Mouse (Mus musculus) left cerebral cortex, postnatal 25 days (tissue): ENCODE results near the gene Rev1. TPM values are rescaled to one million over a fixed set of nuclear protein-coding genes. Genes with fewer than 3 reads are reported as not detected.
"Not testable (repeated sequence)": the region's sequence is repeated elsewhere in the genome, so short reads cannot be mapped to it uniquely, and the experiment has no call there.

Experiments
- DNase-seq, 2 experiments: peaks; one replicate each; pipeline ENCODE4 v3.0.0; 2022; ENCODE audit warnings: low spot score in 2 of 2, mixed read lengths in 1 of 2
- intact Hi-C: fragments of 180-260 bp; cut with DNase I; formaldehyde crosslinking; loops from one replicate; pipeline ENCODE4 v1.15.1; 2025
- total RNA-seq, 2 experiments: library from RNA; stranded (reverse); gene quantifications; 2 replicates each; pipeline ENCODE4 v1.2.3; 2021

Gene Rev1
- total RNA-seq, 2 experiments from 2014 or later, result 29.3 to 36.7 TPM

GRCm38 (mm10) chr1:38081316-38081715 is 48.3 kb downstream of the Rev1 start:
- DNase-seq, result no peak
- intact Hi-C loops, result no loop called here

- intact Hi-C loops, result no loop called here
- peak in 1 of 2 experiments; percentile 49 for DNase-seq
Measured at GRCm38 (mm10) chr1:38071326-38071725, 58.3 kb downstream of the Rev1 start.

GRCm38 (mm10) chr1:38067276-38067675 is 62.3 kb downstream of the Rev1 start:
- DNase-seq, result no peak
- intact Hi-C loops, result no loop called here

- intact Hi-C loops, DNase-seq: not testable (repeated sequence)
Measured at GRCm38 (mm10) chr1:38062156-38062555, 67.4 kb downstream of the Rev1 start.

GRCm38 (mm10) chr1:38058417-38058816 is 71.2 kb downstream of the Rev1 start:
- DNase-seq, result no peak
- intact Hi-C loops, result no loop called here

- intact Hi-C loops, result no loop called here
- no peak for DNase-seq
Measured at GRCm38 (mm10) chr1:38055176-38055575, 74.4 kb downstream of the Rev1 start.

GRCm38 (mm10) chr1:38049562-38049961 is 80.0 kb downstream of the Rev1 start:
- no peak for DNase-seq
- intact Hi-C loops, result no loop called here

- intact Hi-C loops, result no loop called here
Measured at GRCm38 (mm10) chr1:38048121-38048520, 81.5 kb downstream of the Rev1 start.

GRCm38 (mm10) chr1:38038898-38039297 is 90.7 kb downstream of the Rev1 start:
- DNase-seq, result no peak
- intact Hi-C loops, result no loop called here

More at GRCm38 (mm10) chr1:38048121-38048520, 81.5 kb downstream of the Rev1 start:
- DNase-seq, result no peak

GRCm38 (mm10) chr1:38037375-38037774 is 92.2 kb downstream of the Rev1 start:
- no peak for DNase-seq
- intact Hi-C loops, result no loop called here

- intact Hi-C loops, result no loop called here
- no peak for DNase-seq
Measured at GRCm38 (mm10) chr1:38035521-38035920, 94.1 kb downstream of the Rev1 start.

GRCm38 (mm10) chr1:38031391-38031790 is 98.2 kb downstream of the Rev1 start:
- no peak for DNase-seq
- intact Hi-C loops, result no loop called here

- no peak for DNase-seq
- intact Hi-C loops, result no loop called here
Measured at GRCm38 (mm10) chr1:38027301-38027700, 102.3 kb downstream of the Rev1 start.

GRCm38 (mm10) chr1:38014551-38015203 is 114.9 kb downstream of the Rev1 start:
- intact Hi-C loops, result no loop called here
- no peak for DNase-seq

- intact Hi-C loops, result no loop called here
Measured at GRCm38 (mm10) chr1:38012509-38012908, 117.1 kb downstream of the Rev1 start.

GRCm38 (mm10) chr1:38012104-38012503 is 117.5 kb downstream of the Rev1 start:
- intact Hi-C loops, result no loop called here
- peak in 1 of 2 experiments; percentile 21 for DNase-seq

More at GRCm38 (mm10) chr1:38012509-38012908, 117.1 kb downstream of the Rev1 start:
- DNase-seq, result no peak

GRCm38 (mm10) chr1:38011647-38012046 is 118.0 kb downstream of the Rev1 start:
- no peak for DNase-seq
- intact Hi-C loops, result no loop called here

- intact Hi-C loops, result no loop called here
- DNase-seq, result no peak
Measured at GRCm38 (mm10) chr1:38006741-38007140, 122.9 kb downstream of the Rev1 start.

GRCm38 (mm10) chr1:38003046-38003445 is 126.6 kb downstream of the Rev1 start:
- DNase-seq, result no peak
- intact Hi-C loops, result no loop called here
